Mouse (Mus musculus): ENCODE measurements around the gene Ppp2r5d.

Ppp2r5d gene

DNA sequence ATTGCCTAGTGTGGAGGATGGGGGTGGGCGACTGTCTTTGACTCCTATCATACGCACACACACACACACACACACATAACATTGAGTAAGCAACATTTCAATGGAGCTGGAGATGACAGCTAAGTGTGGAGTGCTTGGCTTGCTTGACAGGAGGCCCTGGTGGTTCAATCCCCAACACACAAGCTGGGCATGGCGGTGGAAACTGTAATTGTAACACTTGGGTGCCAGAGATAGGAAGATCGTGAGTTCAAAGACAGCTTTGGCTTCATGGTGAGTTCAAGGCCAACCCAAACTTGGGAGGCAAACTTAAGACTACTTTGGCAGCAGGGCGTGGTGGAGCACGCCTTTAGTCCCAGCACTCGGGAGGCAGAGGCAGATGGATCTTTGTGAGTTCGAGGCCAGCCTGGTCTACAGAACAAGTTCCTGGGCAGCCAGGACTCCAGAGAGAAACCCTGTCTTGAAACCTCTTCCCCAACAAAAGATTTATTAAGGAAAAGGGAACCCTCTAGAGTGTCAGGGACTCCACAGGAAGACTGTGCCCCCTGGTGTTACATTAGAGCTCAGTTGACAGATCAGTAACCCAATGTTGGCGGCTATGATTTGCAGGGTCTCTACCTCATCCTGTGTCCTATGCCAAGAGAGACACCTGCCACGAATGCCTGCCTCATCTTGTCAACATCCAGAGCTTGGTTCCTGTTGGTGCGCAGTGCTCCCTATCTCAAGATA lies 10.0 kb upstream of the Ppp2r5d start:
- no peak for DNase-seq (ENCODE audit: low spot score)

DNA sequence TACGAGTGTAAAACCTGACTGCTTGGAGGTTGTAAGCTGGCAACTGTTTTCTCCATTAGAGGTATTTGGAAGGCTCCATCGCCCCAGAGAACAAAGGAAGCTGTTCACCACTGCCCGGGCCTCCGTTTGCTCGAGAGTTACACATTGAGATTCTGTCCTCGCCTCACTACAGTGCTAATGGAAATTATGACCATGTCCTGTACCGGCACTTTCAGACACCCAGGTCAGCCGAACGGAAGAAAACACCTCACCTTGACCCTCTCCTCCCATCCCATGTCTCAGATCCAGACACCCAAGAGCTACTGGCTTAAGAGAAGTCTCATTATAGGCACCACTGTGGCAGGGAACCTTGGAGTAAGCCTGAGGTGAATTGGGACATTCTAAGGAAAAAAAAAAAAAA lies 8.9 kb upstream of the Ppp2r5d start:
- DNase-seq (ENCODE audit: low spot score) = no peak

DNA sequence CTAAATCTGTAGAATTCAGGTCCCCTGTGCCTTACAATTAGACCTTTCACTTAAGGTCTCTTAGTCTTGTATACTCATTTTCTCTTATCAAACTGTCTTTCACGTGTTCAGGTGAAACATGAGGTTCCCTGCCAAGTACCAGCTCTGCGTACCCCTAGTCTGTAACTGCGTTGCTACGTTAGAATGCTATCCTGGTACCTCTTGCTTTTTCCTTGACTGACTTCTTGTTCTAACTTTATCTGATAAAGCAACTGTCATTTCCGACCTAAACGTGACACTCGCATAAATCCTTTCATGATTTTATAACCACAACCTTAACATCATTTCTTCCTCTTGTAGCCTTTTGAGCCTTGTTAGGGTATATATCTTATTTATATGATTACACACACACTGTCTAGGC lies 7.5 kb upstream of the Ppp2r5d start:
- DNase-seq (ENCODE audit: low spot score) = no peak

DNA sequence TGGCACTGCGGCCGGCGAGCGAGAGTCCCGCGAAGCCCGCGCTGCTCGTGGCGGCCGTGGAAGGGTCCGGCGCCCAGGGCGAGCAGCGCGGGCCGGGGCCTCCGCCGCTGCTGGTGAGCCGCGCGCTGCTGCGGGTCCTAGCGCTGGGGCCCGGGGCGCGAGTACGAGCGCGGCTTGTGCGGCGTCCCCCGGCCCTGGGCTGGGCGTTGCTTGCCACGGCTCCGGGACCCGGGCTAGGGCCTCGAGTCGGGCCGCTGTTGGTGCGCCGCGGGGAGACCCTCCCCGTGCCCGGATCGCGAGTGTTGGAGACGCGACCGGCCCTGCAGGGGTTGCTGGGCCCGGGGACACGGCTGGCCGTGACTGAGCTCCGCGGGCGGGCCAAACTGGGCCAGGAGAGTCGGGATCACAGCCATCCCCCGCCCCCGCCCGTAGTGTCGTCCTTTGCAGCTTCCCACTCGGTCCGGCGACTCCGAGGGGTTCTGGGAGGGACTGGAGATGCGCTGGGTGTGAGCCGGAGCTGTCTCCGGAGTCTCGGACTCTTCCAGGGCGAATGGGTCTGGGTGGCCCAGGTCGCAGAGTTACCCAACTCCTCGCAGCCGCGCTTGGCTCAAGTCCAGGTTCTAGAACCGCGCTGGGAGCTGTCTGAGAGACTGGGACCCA lies 6.8 kb upstream of the Ppp2r5d start:
- DNase-seq (ENCODE audit: low spot score) = no peak

DNA sequence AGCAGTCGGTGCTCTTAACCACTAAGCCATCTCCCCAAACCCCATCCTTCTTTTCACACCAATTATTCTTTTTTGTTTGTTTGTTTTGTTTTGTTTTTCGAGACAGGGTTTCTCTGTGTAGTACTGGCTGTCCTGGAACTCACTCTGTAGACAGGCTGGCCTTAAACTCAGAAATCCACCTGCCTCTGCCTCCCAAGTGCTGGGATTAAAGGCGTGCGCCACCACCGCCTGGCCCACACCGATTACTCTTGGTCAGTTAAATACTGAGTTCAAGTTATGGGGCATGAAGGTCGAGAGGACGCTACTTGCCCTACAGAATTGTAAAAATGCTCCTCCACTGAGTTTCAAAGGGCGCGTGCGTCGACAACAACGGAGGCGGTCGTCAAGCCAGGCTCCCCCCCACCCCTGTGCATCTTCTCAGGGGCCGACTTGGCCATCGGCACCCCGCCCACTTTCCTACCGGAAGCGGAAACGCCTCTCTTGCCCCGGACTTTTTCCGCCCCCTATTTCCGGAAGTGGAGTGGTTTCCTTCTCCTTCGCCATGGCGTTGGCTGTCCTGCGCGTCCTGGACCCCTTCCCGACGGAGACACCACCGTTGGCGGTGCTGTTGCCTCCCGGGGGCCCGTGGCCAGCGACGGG lies 6.2 kb upstream of the Ppp2r5d start, which contains the start of gene Pex6:
Pex6 (plus strand) TSS at position 505 of the 639 bp plus-strand sequence.
- DNase-seq (ENCODE audit: low spot score) = peak; percentile 93

DNA sequence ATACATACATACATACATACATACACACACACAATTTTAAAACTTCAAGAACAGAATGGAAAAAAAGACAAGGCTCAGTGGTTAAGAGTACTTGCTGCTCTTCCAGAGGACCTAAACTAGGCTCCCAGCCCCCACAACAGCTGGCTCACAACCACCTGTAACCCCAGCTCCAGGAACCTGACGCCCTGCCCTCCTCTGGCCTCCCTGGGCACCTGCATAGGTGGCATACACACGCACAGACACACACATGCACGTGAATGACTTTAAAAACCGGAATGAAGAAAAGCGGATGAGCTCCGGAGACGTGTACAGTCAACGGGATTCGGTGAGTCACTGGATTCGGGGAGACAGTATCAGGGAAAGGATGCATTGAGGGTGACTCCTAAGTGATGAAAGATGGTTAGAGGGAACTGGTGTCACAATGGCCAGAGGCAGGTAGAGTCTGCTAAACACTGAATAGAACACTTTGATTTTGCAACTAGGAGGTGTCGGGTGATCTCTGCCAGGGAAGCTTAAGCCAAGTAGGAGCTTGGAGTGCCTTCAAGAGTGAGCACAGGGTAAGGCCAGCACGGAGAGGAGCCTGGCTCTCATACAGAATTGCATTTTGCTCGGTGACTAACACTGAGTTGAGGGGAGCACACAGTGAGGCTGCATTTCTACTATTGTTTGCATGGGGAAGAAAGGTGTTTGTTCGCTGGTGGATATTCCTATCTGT lies 1.6 kb upstream of the Ppp2r5d start:
- no peak for DNase-seq (ENCODE audit: low spot score)

DNA sequence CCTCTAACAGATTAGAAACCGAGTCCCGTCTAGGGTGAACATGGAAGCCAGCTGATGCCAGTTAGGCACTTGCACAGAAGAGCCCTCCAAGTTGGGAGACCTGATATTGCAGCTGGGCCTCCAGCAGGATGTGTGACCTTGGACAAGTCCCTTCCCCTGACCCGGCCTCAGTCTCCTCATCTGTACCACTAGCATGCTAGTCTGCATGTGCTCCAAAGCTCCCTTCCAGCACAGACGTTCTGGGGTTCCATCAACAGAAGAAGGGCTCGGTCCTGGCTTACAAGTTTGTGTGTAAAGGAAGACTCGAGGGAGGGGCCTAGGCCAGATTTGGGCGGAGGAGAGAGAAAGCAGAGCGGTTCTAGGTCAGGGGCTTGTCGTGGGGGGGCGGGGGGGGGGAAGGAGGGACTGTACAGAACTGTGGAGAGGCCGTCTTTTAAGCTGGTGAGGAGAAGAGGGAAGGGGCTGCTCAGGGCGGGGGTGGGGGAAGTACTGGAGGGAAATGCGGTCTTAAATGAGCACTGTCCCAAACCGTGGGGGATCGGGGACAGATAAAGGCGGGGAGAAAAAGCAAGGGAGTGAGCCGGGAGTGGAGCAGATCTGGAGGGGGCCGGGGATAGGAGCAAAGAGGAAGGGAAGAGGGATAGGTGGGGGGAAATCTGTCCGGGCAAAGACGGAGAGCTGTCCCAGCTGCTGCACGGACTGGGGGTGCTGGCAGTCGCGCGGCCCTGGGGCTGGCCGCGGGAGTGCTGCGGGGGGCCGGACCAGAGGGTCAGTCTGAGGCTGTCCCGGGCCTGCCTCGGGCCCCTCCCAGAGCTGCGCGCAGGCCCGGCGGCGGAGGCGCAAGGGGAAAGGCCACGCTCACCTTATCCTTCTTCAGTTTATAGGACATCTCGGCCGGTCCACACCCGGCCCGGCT lies 682 bp downstream of the Ppp2r5d start:
- DNase-seq (ENCODE audit: low spot score) = peak; percentile 26

DNA sequence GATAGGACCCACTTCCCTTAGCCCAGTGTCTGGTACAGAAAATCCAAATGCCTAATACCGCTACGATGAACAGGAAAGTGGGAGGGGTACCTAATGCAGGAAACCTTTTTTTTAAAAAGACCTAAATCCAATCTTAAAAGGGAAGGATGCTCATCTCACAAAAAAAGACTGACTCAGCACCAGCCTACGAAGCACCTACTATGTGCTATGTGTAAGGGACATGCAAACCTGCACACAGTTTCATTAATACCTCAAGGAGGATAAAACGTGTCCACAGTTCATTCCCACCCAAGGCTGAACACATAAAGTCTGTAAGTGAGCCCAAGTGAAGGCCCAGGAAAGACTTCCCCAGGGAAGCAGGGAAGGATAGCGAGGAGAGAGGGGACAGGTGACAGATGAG lies 2.4 kb downstream of the Ppp2r5d start:
- DNase-seq (ENCODE audit: low spot score) = no peak

DNA sequence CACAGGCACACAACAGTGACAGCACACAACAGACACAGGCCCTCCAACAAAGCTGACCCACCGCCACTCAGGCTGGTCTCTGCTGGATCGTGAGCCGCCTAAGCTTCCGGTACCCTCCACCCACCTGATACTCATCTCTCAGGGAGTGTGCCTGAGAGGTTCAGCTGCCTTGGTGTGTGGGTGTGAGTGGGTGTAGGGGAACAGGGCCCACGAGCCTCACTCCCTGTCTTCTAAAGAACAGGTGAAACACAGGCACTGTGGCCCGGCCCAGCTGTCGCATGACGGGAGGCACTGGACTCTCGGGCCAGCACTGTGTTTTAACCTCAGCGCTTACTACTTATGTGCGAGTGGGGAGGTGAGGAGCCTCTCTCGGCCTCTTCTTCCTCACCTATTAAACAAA lies 2.8 kb downstream of the Ppp2r5d start:
- no peak for DNase-seq (ENCODE audit: low spot score)

DNA sequence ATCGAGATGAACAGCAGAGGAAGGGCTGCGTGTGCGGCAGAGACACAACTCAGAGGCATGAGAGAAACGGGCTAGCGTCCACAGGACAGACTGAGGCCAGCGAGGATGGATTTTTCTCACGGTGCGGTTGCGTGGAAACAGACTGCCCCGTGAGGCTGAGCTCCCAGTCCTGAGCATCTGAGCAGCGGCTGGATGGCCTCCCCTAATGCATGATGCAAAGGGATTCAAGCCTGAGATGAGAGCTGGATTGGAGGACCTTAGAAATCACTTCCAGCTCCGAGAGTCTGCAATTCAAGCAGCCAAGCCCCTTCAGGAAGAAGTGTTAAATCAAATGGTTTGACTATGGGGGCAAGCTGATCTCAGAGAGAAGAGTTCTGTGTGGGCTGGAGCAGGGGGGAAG lies 3.4 kb downstream of the Ppp2r5d start:
- DNase-seq (ENCODE audit: low spot score) = no peak

DNA sequence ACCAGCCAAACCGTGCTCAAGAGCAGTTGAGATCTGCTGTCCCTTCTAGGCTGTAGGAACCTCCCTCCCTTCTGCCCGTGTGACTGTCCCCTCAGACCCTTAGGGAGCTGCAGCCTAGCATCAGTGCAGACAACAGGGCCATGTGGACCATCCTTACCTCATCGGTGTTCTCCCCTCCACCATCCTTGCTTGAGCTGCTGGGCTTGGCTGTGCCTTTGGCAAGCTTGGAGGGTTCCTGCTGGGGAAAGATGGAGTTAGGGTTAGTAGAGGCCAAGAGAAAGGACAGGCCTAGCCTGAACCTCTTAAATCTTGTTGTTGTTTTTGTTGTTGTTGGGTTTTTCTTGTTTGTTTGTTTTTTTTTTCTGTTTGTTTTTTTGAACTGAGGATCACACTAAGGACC lies 5.0 kb downstream of the Ppp2r5d start:
- DNase-seq (ENCODE audit: low spot score) = no peak

DNA sequence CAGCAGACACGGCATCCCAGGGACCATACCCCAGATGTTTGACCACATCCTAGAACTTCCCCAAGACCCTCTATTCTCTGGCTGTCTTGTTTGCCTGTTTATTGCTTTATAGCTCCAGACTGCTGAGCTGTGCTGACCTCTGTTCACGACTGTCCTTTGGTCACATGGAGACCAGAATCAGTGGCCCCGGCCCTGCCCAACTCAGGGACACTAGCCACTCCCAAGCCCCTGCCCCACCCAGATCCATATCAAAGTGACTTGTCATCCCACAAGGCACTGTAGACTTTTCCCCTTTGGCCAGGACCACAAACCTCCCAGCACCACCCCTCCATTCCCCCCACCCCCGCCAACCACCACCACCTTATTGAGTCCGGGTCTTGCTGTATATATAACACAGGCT lies 5.7 kb downstream of the Ppp2r5d start:
- peak; percentile 71 for DNase-seq (ENCODE audit: low spot score)

DNA sequence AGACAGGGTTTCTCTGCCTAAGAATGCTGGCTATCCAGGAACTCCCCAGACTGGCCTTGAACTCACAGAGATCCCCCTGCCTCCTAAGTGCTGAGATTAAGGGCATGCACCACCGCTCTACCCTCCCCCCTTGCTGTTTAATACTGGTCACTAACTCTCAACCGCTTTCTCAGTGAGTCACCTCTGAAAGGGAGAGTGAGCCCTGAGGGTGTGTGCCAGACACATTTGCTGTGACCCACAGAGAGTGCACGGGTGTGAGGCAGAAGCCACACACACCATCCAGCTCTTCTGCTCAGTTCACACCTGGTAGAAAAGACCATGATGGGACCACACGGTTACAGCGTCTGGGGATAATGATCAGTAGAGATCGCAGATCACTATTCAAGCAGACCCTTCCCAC lies 6.4 kb downstream of the Ppp2r5d start:
- DNase-seq (ENCODE audit: low spot score) = no peak

DNA sequence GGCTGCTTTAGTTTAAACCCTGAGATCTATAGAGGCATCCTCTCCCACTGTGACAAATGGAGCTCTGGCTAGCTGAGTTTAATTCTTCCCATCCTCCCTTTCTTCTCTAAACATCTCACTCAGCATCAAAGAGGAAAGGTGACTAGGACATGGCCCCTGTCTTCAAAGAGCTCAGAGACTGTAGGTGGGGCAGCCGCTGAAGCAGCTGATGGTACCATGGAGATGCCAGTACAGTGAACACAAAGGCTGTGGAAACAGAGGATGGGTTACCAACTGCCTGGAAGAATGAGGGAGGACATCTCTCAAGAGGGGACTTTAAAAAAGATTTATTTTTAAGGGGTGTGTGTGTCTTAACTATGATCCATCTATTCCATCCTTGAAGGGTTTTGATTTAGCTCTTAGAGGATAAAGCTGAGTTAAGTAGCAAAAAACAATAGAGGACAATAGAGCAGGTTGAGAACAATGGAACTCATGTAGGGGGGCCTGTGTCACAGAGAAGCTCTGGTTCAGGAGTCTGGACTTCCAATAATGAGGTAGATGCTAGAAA lies 10.3 kb downstream of the Ppp2r5d start:
- DNase-seq (ENCODE audit: low spot score) = no peak

DNA sequence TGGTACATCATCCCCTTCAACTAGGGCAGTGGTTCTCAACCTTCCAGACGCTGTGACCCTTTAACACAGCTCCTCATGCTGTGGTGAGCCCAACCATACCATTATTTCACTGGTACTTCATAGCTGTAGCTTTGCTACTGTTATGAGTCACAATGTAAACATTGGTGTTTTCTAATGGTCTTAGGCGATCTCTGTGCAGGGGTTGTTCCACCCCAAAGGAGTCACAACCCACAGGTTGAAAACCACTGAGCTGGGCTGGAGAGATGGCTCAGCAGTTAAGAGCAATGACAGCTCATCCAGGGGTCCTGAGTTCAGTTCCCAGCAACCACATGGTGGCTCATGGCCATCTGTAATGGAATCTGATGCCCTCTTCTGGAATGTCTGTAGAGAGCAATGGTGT lies 13.5 kb downstream of the Ppp2r5d start:
- DNase-seq (ENCODE audit: low spot score) = no peak

DNA sequence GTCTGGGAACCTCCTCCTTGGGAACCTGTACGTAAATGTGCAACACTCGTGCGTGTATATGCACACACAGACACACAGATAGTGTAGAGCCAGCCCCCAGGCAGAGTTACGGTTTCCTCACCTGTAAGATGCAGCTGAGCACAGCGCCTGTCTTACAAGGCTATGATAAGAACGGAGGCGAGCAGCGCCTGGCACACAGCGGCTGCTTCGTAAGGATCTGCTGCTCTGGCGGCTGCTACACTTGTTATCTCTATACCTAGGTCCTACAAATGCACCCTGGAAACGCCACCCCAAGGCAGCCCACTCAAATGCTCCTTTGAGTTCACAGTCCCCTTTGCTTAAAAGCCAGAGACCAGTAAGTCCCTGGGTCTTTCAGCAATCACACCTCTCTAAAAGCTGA lies 14.2 kb downstream of the Ppp2r5d start:
- DNase-seq (ENCODE audit: low spot score) = no peak

DNA sequence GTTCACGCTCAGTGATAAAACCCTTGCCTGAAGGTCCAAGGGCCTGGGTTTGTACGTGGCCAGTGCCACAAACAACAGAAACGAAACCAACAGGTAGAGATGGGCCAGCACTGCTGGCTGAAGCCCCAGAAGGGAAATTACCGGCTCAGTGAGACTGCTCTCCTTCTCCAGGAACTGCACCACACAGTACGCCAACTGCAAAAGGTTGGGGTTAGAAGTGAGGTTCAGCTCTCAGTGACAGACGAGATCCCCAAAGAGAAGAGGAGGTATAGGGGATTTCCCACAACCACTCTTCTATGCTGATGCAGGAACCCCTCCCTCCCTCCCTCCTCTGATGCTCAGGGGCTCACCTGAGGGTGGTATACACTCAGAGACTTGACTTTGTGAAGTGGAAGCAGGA lies 19.0 kb downstream of the Ppp2r5d start:
- no peak for DNase-seq (ENCODE audit: low spot score)

DNA sequence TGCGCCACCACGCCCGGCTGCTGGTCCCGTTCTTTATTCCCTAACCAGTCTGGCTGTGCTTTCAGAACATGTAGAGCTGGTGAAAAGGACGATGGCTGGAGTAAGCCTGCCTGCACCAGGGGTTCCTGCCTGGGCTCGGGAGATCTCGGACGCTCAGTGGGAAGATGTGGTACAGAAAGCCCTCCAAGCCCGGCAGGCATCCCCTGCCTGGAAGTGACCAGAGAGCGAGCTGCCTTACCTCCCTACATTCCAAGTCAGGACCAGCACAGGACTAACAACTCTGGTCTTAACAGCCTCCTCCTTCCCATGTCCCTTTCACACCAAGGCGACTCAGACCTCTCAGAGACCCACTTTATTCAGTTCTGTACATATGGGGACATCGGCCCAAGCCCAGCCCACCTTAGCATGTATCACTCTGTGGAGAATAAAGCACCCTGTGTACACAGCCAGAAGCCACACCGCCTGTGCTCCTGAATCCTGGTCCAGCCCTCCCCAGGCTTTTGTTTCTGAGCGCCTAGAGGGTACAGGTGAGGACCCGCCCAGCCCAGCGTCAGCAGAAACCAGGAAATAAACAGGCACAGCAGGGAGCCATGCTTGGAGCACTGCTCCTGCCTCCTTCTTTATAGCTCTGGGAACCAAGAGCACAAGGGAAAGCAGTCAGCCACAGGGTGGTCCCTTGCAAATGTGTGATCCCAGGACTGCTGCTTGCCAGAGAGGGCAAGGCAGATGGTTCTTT lies 22.1 kb downstream of the Ppp2r5d start:
- no peak for DNase-seq (ENCODE audit: low spot score)

DNA sequence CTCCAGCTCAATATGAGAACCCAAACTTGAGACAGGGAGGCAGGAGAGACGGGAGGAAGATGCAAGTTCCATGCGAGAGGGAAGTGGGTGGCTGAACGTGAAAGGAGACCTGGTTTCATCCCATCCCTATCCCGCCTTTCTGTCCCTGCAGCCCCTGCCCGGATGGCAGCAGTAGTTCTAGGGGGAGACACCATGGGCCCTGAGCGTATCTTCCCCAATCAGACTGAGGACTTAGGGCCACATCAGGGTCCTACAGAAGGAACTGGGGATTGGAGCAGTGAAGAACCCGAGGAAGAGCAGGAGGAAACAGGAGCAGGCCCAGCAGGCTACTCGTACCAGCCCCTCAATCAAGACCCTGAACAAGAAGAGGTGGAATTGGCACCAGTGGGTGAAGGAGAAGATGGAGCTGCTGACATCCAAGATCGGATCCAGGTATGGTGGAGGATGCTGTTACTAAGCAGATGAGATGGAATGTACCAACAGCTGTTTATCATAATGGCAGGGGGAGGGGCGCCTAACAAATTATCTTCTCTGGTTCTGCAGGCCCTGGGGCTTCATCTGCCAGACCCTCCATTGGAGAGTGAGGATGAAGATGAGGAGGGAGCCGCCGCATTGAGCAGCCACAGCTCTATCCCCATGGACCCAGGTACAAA lies 23.3 kb downstream of the Ppp2r5d start:
- no peak for DNase-seq (ENCODE audit: low spot score)

DNA sequence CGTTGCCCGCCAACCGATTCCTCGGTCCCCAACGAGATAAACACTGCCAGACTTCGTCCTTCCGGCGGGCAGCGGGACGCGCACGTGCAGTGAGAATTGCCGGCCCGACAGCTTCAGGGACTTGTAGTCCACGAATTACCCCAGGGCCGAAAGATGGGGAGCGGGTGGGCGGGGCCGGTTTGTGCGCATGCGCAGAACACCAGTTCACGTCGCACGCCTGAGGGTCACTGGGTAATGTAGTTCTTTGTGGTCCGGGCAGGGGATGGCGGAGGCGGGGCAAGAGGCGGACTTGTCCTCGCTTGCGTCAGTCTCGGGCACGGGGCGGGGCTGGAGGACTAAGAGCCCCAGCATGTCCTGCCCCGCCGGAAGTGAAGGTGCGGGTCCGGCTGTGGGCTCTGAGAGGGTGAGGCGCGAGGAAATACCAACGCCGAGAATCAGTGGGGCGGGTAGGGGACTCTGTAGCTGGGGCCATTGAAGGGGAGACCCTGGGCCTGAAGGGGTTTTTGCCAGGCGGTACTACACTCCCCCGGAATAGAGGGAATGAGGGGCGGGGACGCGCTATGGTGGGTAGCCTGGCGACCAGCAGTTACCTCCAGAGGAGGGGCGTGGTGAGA lies 24.0 kb downstream of the Ppp2r5d start, which contains the start of gene Klhdc3:
Klhdc3 (minus strand) TSS at position 155 of the 614 bp plus-strand sequence.
- DNase-seq (ENCODE audit: low spot score) = peak; percentile 100

Measured in yolk sac, embryonic 10.5 days (tissue).